Mouse (Mus musculus) hindbrain, embryonic 14.5 days (tissue): ENCODE data around the gene Klhdc8a. TPM values are rescaled to one million over a fixed set of nuclear protein-coding genes. Genes with fewer than 3 reads are reported as not detected.
A peak's percentile ranks its signal among the peaks of the same experiment; 100 is the strongest.

ENCODE experiments used
- ATAC-seq: fragments of 200-750 bp; cut with Nextera tagmentation; 2 replicates; pipeline ENCODE4 v1.8.0; 2017; ENCODE audit warnings: moderate number of reproducible peaks, mild to moderate bottlenecking, moderate TSS enrichment, moderate library complexity; ENCODE audit not compliant: low FRiP score
- DNase-seq: peaks from one replicate; pipeline ENCODE4 v3.0.0-alpha.2; 2015; ENCODE audit warnings: low spot score
- H3K27ac ChIP-seq: fragments of 300-500 bp; sonication (generic); 2 replicates; pipeline ENCODE4 v1.5.1; 2014; ENCODE audit warnings: mild to moderate bottlenecking, moderate library complexity
- H3K27me3 ChIP-seq: fragments of 300-500 bp; sonication (generic); 2 replicates; pipeline ENCODE4 v1.6.1; 2014; ENCODE audit warnings: mild to moderate bottlenecking, low read length, mixed read lengths; ENCODE audit not compliant: control insufficient read depth, insufficient read depth
- H3K36me3 ChIP-seq: fragments of 300-500 bp; sonication (generic); replicated peaks from 2 replicates; pipeline ENCODE4 v1.6.1; 2014; ENCODE audit not compliant: control insufficient read depth, insufficient read depth
- H3K4me1 ChIP-seq: fragments of 300-500 bp; sonication (generic); replicated peaks from 2 replicates; pipeline ENCODE4 v1.6.1; 2014; ENCODE audit warnings: antibody characterized with exemption, low read length, mixed read lengths; ENCODE audit not compliant: control insufficient read depth, insufficient read depth
- H3K4me2 ChIP-seq: fragments of 300-500 bp; sonication (generic); replicated peaks from 2 replicates; pipeline ENCODE4 v1.6.1; 2014; ENCODE audit warnings: mild to moderate bottlenecking, moderate library complexity
- H3K4me3 ChIP-seq: fragments of 300-500 bp; sonication (generic); replicated peaks from 2 replicates; pipeline ENCODE4 v1.5.1; 2014; ENCODE audit warnings: mild to moderate bottlenecking, low read length
- H3K9ac ChIP-seq: fragments of 300-500 bp; sonication (generic); 2 replicates; pipeline ENCODE4 v1.6.1; 2014
- H3K9me3 ChIP-seq: fragments of 300-500 bp; sonication (generic); 2 replicates; pipeline ENCODE4 v1.6.1; 2016; ENCODE audit warnings: low read length; ENCODE audit not compliant: control insufficient read depth
- WGBS: fragments of 180-500 bp; shearing (Covaris S2); extraction: QIAGEN DNeasy Blood & Tissue Kit; methylation state at CpG from one replicate; pipeline ENCODE4 v1.1.7; 2014; 5-methylcytosine and 5-hydroxymethylcytosine counted together
- polyA plus RNA-seq: library from polyadenylated mRNA; unstranded; fragments of >200 nt; fragmentation: Nextera tagmentation; extraction: Ambion mirVana; gene quantifications from 2 replicates; pipeline ENCODE4 v1.2.1, GENCODE M21; 2014

The Klhdc8a gene
- polyA plus RNA-seq, 1 experiment from 2014 or later: 8.5 TPM

- WGBS: 71% methylated on average over 7 of the region's 7 CpGs
- no peak overlapping the region for H3K27ac ChIP-seq
- no peaks in the 10 kb centered on the region; the same call in 1 of the 2 replicates for H3K4me1 ChIP-seq
- H3K4me3 ChIP-seq: no peak overlapping the region
- ATAC-seq: no peak
- H3K27me3 ChIP-seq: no peaks in the 10 kb centered on the region
- H3K9ac ChIP-seq: no peak overlapping the region
- no peak overlapping the region for H3K4me2 ChIP-seq
- no peak for DNase-seq
- no peaks in the 10 kb centered on the region for H3K36me3 ChIP-seq
- H3K9me3 ChIP-seq: no peaks in the 10 kb centered on the region
These were observed 12.3 kb downstream of the Klhdc8a start for GRCm38 (mm10) chr1:132310754-132311153.

DNA sequence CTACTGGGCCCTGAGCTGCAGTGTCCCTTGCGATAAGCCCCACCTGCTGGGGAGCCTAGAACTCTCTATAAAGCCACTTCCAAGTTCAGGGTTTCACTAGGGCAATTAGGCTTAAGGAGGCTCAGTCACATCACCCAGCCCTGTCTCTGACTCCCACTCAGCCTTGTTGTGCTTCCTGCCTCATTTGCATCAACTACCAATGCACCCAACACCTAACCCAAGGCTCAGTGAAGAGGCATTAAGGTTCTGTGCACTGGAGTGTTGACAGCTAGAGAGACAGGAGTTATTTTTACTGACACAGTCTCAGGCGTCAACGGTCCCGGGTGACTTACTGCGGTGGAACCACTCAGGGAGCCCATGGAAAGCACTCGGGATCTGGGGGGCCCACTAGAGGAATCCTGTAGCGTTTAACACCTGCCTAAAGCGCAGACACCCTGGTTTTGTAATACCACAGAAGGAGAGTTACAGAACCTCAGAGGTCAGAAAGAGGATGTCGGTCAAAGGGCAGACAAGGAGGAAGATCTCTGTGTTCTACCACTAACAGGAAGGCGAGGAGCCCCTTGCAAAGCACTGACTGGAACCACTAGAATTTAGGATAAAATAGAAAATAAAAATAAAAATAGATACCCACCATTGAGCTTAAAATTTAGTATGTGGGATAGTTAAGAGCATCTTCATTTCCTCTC, 12.9 kb downstream of the Klhdc8a start:
- Histone ChIP-seq H3K36me3 (no peaks in the 10 kb centered on the region), H3K4me1 (no peaks in the 10 kb centered on the region; the same call in none of the 2 replicates), H3K4me2 (no peak overlapping the region), H3K9me3 (no peaks in the 10 kb centered on the region), H3K27ac (no peak overlapping the region), H3K9ac (no peak overlapping the region), H3K4me3 (no peak overlapping the region), H3K27me3 (no peaks in the 10 kb centered on the region)
- DNase-seq: no peak
- 83% methylated on average over 10 of the region's 10 CpGs for WGBS
- no peak for ATAC-seq

GRCm38 (mm10) chr1:132312043-132312442, 13.6 kb downstream of the Klhdc8a start:
- DNase-seq (no peak), ATAC-seq (no peak)
- H3K9ac ChIP-seq: no peak overlapping the region
- H3K36me3 ChIP-seq: no peaks in the 10 kb centered on the region
- H3K9me3 ChIP-seq: no peaks in the 10 kb centered on the region
- peaks cover 7% of the 10 kb centered on the region for H3K4me1 ChIP-seq
- 66% methylated on average over 2 of the region's 2 CpGs for WGBS
- H3K27me3 ChIP-seq: no peaks in the 10 kb centered on the region
- no peak overlapping the region for H3K4me3 ChIP-seq
- H3K4me2 ChIP-seq: no peak overlapping the region
- no peak overlapping the region for H3K27ac ChIP-seq

- no peak overlapping the region for H3K4me2 ChIP-seq
These were observed 14.3 kb downstream of the Klhdc8a start for GRCm38 (mm10) chr1:132312703-132313102.

GRCm38 (mm10) chr1:132315889-132316624, 17.6 kb downstream of the Klhdc8a start, which contains the start of gene Nuak2:
Nuak2 (plus strand) TSS chr1:132316126.
- H3K4me3 ChIP-seq: peak within 1 kb of the TSS; percentile 68
- no peaks in the 10 kb centered on the region for H3K27me3 ChIP-seq
- ATAC-seq (peak; percentile 90), DNase-seq (peak; percentile 84)
- H3K4me2 ChIP-seq: peak within 1 kb of the TSS; percentile 80
- no peaks in the 10 kb centered on the region for H3K36me3 ChIP-seq
- WGBS: under 1% methylated on average over 67 of the region's 67 CpGs
- peak within 1 kb of the TSS; percentile 76 for H3K9ac ChIP-seq
- H3K27ac ChIP-seq: peak within 1 kb of the TSS; percentile 58
- peaks cover 36% of the 10 kb centered on the region for H3K4me1 ChIP-seq
- H3K9me3 ChIP-seq: no peaks in the 10 kb centered on the region

More at GRCm38 (mm10) chr1:132312703-132313102, 14.3 kb downstream of the Klhdc8a start:
- DNase-seq (peak; percentile 82), ATAC-seq (no peak)
- Histone ChIP-seq H3K4me3 (no peak overlapping the region), H3K36me3 (no peaks in the 10 kb centered on the region), H3K4me1 (peaks cover 14% of the 10 kb centered on the region), H3K27me3 (no peaks in the 10 kb centered on the region), H3K9me3 (no peaks in the 10 kb centered on the region), H3K9ac (no peak overlapping the region), H3K27ac (no peak overlapping the region)
- WGBS: 63% methylated on average over 3 of the region's 3 CpGs

- Histone ChIP-seq H3K9ac (peak overlapping the region; percentile 76), H3K36me3 (no peaks in the 10 kb centered on the region), H3K9me3 (no peaks in the 10 kb centered on the region), H3K4me2 (peak overlapping the region; percentile 80), H3K27me3 (no peaks in the 10 kb centered on the region), H3K4me1 (peaks cover 38% of the 10 kb centered on the region), H3K27ac (peak overlapping the region; percentile 58), H3K4me3 (peak overlapping the region; percentile 68)
- DNase-seq (no peak), ATAC-seq (no peak)
- WGBS: 16% methylated on average over 7 of the region's 7 CpGs
These were observed 18.2 kb downstream of the Klhdc8a start for GRCm38 (mm10) chr1:132316625-132316994.

DNA sequence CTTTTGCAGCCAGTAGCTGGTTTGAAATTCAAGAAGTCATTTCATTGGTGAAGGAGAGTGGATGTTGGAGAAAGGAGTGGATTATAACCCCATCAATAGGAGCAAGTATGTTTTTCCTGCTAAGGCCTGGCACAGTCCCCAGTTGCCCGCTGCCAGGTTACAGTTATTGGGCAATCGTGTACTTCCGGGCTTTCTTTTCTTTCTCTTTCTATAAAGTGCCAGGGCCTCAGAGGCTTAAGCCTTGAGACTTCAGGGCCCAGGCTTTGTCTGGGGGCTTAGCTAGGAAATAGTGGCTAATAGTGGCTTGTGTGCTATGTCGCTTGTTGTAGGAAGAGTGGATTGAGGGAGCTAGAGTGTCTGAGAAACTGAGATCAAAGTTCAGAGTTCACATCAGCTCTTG, 19.0 kb downstream of the Klhdc8a start:
- Histone ChIP-seq H3K4me3 (peak overlapping the region; percentile 68), H3K4me1 (peaks cover 46% of the 10 kb centered on the region), H3K9ac (peak overlapping the region; percentile 76), H3K27me3 (no peaks in the 10 kb centered on the region), H3K4me2 (peak overlapping the region; percentile 80), H3K9me3 (no peaks in the 10 kb centered on the region), H3K36me3 (no peaks in the 10 kb centered on the region), H3K27ac (peak overlapping the region; percentile 58)
- 23% methylated on average over 4 of the region's 4 CpGs for WGBS
- ATAC-seq (no peak), DNase-seq (no peak)

- peaks cover 54% of the 10 kb centered on the region for H3K4me1 ChIP-seq
- DNase-seq (no peak), ATAC-seq (no peak)
- H3K36me3 ChIP-seq: no peaks in the 10 kb centered on the region
- H3K27me3 ChIP-seq: no peaks in the 10 kb centered on the region
- peak overlapping the region; percentile 80 for H3K4me2 ChIP-seq
- H3K4me3 ChIP-seq: peak overlapping the region; percentile 68
- 27% methylated on average over 8 of the region's 8 CpGs for WGBS
- H3K27ac ChIP-seq: peak overlapping the region; percentile 58
- peak overlapping the region; percentile 76 for H3K9ac ChIP-seq
- no peaks in the 10 kb centered on the region for H3K9me3 ChIP-seq
These were observed 19.8 kb downstream of the Klhdc8a start for GRCm38 (mm10) chr1:132317894-132318863.
